Mouse (Mus musculus) forebrain, embryonic 10.5 days (tissue): ENCODE data around the gene Ctso. TPM values are rescaled to one million over a fixed set of nuclear protein-coding genes. Genes with fewer than 3 reads are reported as not detected.

Source experiments
- DNase-seq: peaks from one replicate; pipeline ENCODE4 v3.0.0-alpha.2; 2017; ENCODE audit warnings: low spot score; ENCODE audit errors: extremely low spot score
- H3K27ac ChIP-seq: fragments of 300-500 bp; sonication (generic); 2 replicates; pipeline ENCODE4 v1.5.1; 2016; ENCODE audit warnings: mild to moderate bottlenecking
- H3K27me3 ChIP-seq: fragments of 300-500 bp; sonication (generic); 2 replicates; pipeline ENCODE4 v1.6.1; 2016; ENCODE audit warnings: mild to moderate bottlenecking; ENCODE audit not compliant: poor library complexity, severe bottlenecking
- H3K36me3 ChIP-seq: fragments of 300-500 bp; sonication (generic); replicated peaks from 2 replicates; pipeline ENCODE4 v1.6.1; 2016; ENCODE audit warnings: mild to moderate bottlenecking, moderate library complexity
- H3K4me1 ChIP-seq: fragments of 300-500 bp; sonication (generic); 2 replicates; pipeline ENCODE4 v1.6.1; 2016
- H3K4me3 ChIP-seq: fragments of 300-500 bp; sonication (generic); 2 replicates; pipeline ENCODE4 v1.5.1; 2016; ENCODE audit warnings: mild to moderate bottlenecking, moderate library complexity
- H3K9me3 ChIP-seq: fragments of 300-500 bp; sonication (generic); 2 replicates; pipeline ENCODE4 v1.6.1; 2016; ENCODE audit warnings: mild to moderate bottlenecking, moderate library complexity
- WGBS: fragments of 180-500 bp; shearing (Covaris S2); methylation state at CpG from one replicate; pipeline ENCODE4 v1.1.7; 2016; 5-methylcytosine and 5-hydroxymethylcytosine counted together
- polyA plus RNA-seq: library from polyadenylated mRNA; unstranded; fragments of >200 nt; fragmentation: Nextera tagmentation; extraction: Ambion mirVana; gene quantifications from 2 replicates; pipeline ENCODE4 v1.2.1, GENCODE M21; 2016

Ctso gene
- polyA plus RNA-seq, 1 experiment from 2014 or later: 3.3 TPM

- peaks cover 16% of the 10 kb centered on the region for H3K4me1 ChIP-seq
- 76% methylated on average over 9 of the region's 9 CpGs for WGBS
- H3K36me3 ChIP-seq: no peaks in the 10 kb centered on the region
- H3K27me3 ChIP-seq: no peaks in the 10 kb centered on the region
- no peak for DNase-seq
- H3K9me3 ChIP-seq: no peaks in the 10 kb centered on the region
- no peak overlapping the region for H3K4me3 ChIP-seq
- no peak overlapping the region for H3K27ac ChIP-seq
Observed at GRCm38 (mm10) chr3:81926764-81927325, 5.6 kb upstream of the Ctso start.

- DNase-seq: no peak
- H3K4me3 ChIP-seq: no peak overlapping the region
- H3K36me3 ChIP-seq: no peaks in the 10 kb centered on the region
- H3K27me3 ChIP-seq: no peaks in the 10 kb centered on the region
- 94% methylated on average over 1 of the region's 1 CpGs for WGBS
- H3K9me3 ChIP-seq: no peaks in the 10 kb centered on the region
- no peak overlapping the region for H3K27ac ChIP-seq
- H3K4me1 ChIP-seq: peaks cover 22% of the 10 kb centered on the region
Observed at GRCm38 (mm10) chr3:81929073-81929472, 3.3 kb upstream of the Ctso start.

GRCm38 (mm10) chr3:81931695-81932094, 706 bp upstream of the Ctso start:
- 81% methylated on average over 3 of the region's 3 CpGs for WGBS
- Histone ChIP-seq H3K27ac (no peak overlapping the region), H3K4me3 (no peak overlapping the region), H3K9me3 (no peaks in the 10 kb centered on the region), H3K27me3 (no peaks in the 10 kb centered on the region), H3K4me1 (peaks cover 21% of the 10 kb centered on the region), H3K36me3 (no peaks in the 10 kb centered on the region)
- DNase-seq: no peak

DNA sequence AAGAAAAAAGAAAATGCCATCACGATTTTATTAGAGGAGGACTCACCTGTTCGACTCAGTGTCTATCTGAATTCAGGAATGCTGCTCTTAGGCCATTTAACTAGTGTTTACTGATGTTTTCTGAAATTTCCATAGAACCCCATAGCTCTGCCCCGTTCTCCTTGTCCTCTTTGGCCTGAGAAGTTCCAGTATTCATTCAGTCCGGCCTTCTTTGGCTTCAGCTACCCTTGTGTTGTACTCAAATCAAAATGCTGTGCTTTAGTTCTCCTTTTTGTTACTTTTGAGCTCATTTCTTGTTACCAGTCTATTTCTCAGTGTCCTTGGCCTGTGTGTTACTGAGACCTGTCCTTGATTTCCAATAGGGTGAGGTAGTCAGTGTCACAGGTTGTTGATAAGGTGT, 947 bp downstream of the Ctso start:
- peaks cover 16% of the 10 kb centered on the region for H3K4me1 ChIP-seq
- no peak overlapping the region for H3K27ac ChIP-seq
- H3K9me3 ChIP-seq: no peaks in the 10 kb centered on the region
- 80% methylated on average over 4 of the region's 4 CpGs for WGBS
- no peak overlapping the region for H3K4me3 ChIP-seq
- no peak for DNase-seq
- no peaks in the 10 kb centered on the region for H3K27me3 ChIP-seq
- H3K36me3 ChIP-seq: no peaks in the 10 kb centered on the region

DNA sequence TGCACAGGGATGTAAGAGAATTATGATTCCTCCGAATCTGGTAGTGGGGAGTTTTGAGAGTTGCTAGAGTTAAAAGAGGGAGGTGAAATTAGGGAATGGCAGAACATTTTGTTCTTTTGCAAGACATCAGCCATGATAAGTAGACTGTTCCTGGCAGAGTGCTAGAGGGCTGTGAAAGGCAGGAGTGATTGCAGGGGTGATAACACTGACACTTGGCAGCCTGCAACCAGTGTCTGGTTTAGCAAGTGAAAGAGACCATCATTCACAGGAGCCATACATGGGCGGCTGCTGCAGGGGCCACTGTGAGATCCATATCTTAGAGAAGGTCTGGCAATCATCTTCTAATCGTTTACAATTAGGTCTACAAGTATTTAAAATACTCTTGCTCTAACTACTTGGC, 6.5 kb downstream of the Ctso start:
- Histone ChIP-seq H3K27ac (no peak overlapping the region), H3K27me3 (no peaks in the 10 kb centered on the region), H3K9me3 (no peaks in the 10 kb centered on the region), H3K4me3 (no peak overlapping the region), H3K36me3 (no peaks in the 10 kb centered on the region), H3K4me1 (no peaks in the 10 kb centered on the region)
- DNase-seq: no peak
- 90% methylated on average over 3 of the region's 3 CpGs for WGBS

DNA sequence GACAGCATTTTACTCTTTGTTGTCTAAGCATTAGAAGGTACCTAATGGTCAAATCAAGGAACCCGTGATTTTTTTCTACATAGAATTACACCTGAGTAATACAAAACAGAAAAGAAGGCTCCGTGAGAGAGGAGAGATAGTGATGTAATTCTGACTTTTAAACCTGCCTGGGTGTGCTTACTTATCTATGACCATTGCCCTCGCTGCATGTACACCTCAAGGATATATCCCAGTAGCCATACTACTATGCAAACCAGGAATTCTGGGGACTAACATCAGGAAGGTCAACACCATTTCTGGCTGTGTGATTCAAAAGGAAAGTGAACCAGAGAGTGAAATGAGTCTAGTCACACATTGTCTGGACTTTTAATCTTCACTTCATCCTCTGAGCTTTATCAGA, 9.9 kb downstream of the Ctso start:
- WGBS: 91% methylated on average over 3 of the region's 3 CpGs
- Histone ChIP-seq H3K36me3 (no peaks in the 10 kb centered on the region), H3K4me1 (no peaks in the 10 kb centered on the region), H3K27ac (no peak overlapping the region), H3K27me3 (no peaks in the 10 kb centered on the region), H3K4me3 (no peak overlapping the region), H3K9me3 (no peaks in the 10 kb centered on the region)
- DNase-seq: no peak

GRCm38 (mm10) chr3:81943097-81943496, 10.7 kb downstream of the Ctso start:
- no peaks in the 10 kb centered on the region for H3K4me1 ChIP-seq
- no peak overlapping the region for H3K4me3 ChIP-seq
- no peaks in the 10 kb centered on the region for H3K9me3 ChIP-seq
- no peak overlapping the region for H3K27ac ChIP-seq
- 86% methylated on average over 3 of the region's 3 CpGs for whole genome bisulfite sequencing
- H3K36me3 ChIP-seq: no peaks in the 10 kb centered on the region
- no peaks in the 10 kb centered on the region for H3K27me3 ChIP-seq
- DNase-seq: no peak

GRCm38 (mm10) chr3:81944851-81945393, 12.5 kb downstream of the Ctso start:
- Histone ChIP-seq H3K27ac (no peak overlapping the region), H3K9me3 (no peaks in the 10 kb centered on the region), H3K36me3 (no peaks in the 10 kb centered on the region), H3K27me3 (no peaks in the 10 kb centered on the region), H3K4me3 (no peak overlapping the region), H3K4me1 (no peaks in the 10 kb centered on the region)
- WGBS: 91% methylated on average over 7 of the region's 7 CpGs
- DNase-seq: no peak

GRCm38 (mm10) chr3:81949048-81949447, 16.6 kb downstream of the Ctso start:
- H3K27ac ChIP-seq: no peak overlapping the region
- H3K4me3 ChIP-seq: no peak overlapping the region
- H3K4me1 ChIP-seq: peaks cover 3% of the 10 kb centered on the region; the same call in 1 of the 2 replicates
- H3K27me3 ChIP-seq: no peaks in the 10 kb centered on the region
- no peak for DNase-seq
- H3K36me3 ChIP-seq: no peaks in the 10 kb centered on the region
- H3K9me3 ChIP-seq: no peaks in the 10 kb centered on the region
- WGBS: 84% methylated on average over 1 of the region's 1 CpGs

- no peaks in the 10 kb centered on the region for H3K9me3 ChIP-seq
- H3K36me3 ChIP-seq: no peaks in the 10 kb centered on the region
- no peaks in the 10 kb centered on the region for H3K27me3 ChIP-seq
- H3K4me1 ChIP-seq: peaks cover 3% of the 10 kb centered on the region; the same call in 1 of the 2 replicates
- DNase-seq: no peak
- H3K27ac ChIP-seq: no peak overlapping the region
- 89% methylated on average over 2 of the region's 2 CpGs for WGBS
- no peak overlapping the region for H3K4me3 ChIP-seq
Observed at GRCm38 (mm10) chr3:81951785-81952184, 19.4 kb downstream of the Ctso start.

GRCm38 (mm10) chr3:81957484-81957883, 25.1 kb downstream of the Ctso start:
- DNase-seq: no peak
- WGBS: 96% methylated on average over 5 of the region's 5 CpGs
- no peak overlapping the region for H3K27ac ChIP-seq

DNA sequence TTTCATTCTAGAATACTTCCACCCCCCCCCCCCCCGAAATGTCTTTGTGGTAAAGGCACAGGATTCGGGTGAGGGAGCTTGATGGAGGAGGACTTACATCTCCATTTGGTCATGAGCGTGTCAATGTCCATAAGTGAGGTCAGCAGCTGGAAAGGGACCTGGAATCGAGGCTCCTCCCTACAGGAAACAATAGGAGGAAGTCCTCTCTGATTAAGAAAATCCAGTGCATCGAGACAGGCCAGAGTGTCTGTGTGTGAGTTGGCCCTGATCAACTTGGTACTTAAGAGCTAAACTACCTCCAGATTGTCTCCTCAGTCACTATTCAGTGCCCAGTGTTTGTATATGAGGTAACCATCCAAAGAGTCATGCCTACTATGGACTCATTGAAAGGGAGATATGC, 28.9 kb downstream of the Ctso start:
- Histone ChIP-seq H3K27ac (no peak overlapping the region), H3K36me3 (no peaks in the 10 kb centered on the region), H3K27me3 (no peaks in the 10 kb centered on the region), H3K4me3 (no peak overlapping the region), H3K4me1 (no peaks in the 10 kb centered on the region), H3K9me3 (no peaks in the 10 kb centered on the region)
- no peak for DNase-seq
- 84% methylated on average over 5 of the region's 5 CpGs for WGBS

More at GRCm38 (mm10) chr3:81957484-81957883, 25.1 kb downstream of the Ctso start:
- Histone ChIP-seq H3K4me3 (no peak overlapping the region), H3K36me3 (no peaks in the 10 kb centered on the region), H3K27me3 (no peaks in the 10 kb centered on the region), H3K4me1 (peaks cover 3% of the 10 kb centered on the region; the same call in 1 of the 2 replicates), H3K9me3 (no peaks in the 10 kb centered on the region)

- DNase-seq: no peak
- no peak overlapping the region for H3K4me3 ChIP-seq
- no peaks in the 10 kb centered on the region for H3K4me1 ChIP-seq
- H3K27me3 ChIP-seq: no peaks in the 10 kb centered on the region
- no peak overlapping the region for H3K27ac ChIP-seq
- H3K36me3 ChIP-seq: no peaks in the 10 kb centered on the region
- no peaks in the 10 kb centered on the region for H3K9me3 ChIP-seq
- 89% methylated on average over 5 of the region's 5 CpGs for WGBS
Observed at GRCm38 (mm10) chr3:81963768-81964167, 31.4 kb downstream of the Ctso start.

DNA sequence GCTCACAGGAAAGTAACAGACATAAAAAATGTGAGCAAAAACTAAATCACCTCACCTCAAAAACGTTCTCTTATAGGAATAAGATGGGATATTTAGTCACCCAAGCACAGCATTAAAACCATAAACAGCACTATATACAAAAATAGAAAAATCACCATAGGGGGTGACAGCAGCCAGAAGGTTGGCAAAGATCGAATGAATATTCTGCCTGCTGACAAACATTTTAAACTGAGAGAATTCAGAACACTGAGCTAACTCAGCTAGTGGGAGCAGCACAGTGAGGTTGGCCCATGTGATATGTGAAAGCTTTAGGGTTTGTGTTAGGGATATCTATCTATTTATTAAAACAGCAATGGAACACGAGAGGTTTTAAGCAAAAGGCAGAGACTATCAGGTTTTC, 32.2 kb downstream of the Ctso start:
- no peak overlapping the region for H3K27ac ChIP-seq
- H3K4me1 ChIP-seq: no peaks in the 10 kb centered on the region
- 78% methylated on average over 3 of the region's 3 CpGs for WGBS
- no peak overlapping the region for H3K4me3 ChIP-seq
- H3K27me3 ChIP-seq: no peaks in the 10 kb centered on the region
- DNase-seq: no peak
- H3K36me3 ChIP-seq: no peaks in the 10 kb centered on the region
- no peaks in the 10 kb centered on the region for H3K9me3 ChIP-seq
